In genomic region chrX:101342837-101343236, GRCm38 (mm10) we compare ENCODE assay signal across 12 mouse cellular contexts. TPM values are rescaled to one million over a fixed set of nuclear protein-coding genes. Genes with fewer than 3 reads are reported as not detected.
"Had no signal": no experiment of that assay in that cellular context is flagged by ENCODE, and none has a peak within 500 bp of the region (broad histone marks: within the 10 kb centered on the region; RNA-seq: fewer than 3 reads in every experiment).

No protein-coding gene starts in this region.

RNA-seq across cellular contexts. Expression of gene Gjb1, which starts 33.3 kb away (rescaled TPM):
- total RNA-seq: common myeloid progenitor, adult 5-6 weeks; granulocyte monocyte progenitor cell, adult 5-6 weeks; heart, adult 18-20 months; heart, adult 2 months; heart, adult 8-10 months had no signal
- polyA plus RNA-seq: embryonic facial prominence, embryonic 10.5 days; embryonic facial prominence, embryonic 12.5 days; embryonic facial prominence, embryonic 13.5 days; forebrain, embryonic 10.5 days; forebrain, embryonic 11.5 days; forebrain, embryonic 12.5 days had no signal

RNA-seq across cellular contexts. Expression of gene Nlgn3, which starts 43.9 kb away (rescaled TPM):
- total RNA-seq: common myeloid progenitor, adult 5-6 weeks; granulocyte monocyte progenitor cell, adult 5-6 weeks had no signal
- polyA plus RNA-seq: erythroblast, embryonic 14.5 days had no signal
